Mouse (Mus musculus) midbrain, embryonic 10.5 days (tissue): Measurements from ENCODE around the gene Dnal4. TPM values are rescaled to one million over a fixed set of nuclear protein-coding genes. Genes with fewer than 3 reads are reported as not detected.

Source experiments
- DNase-seq: peaks from one replicate; pipeline ENCODE4 v3.0.0-alpha.2; 2017; ENCODE audit warnings: low spot score
- H3K27ac ChIP-seq: fragments of 300-500 bp; sonication (generic); replicated peaks from 2 replicates; pipeline ENCODE4 v1.5.1; 2016; ENCODE audit warnings: mild to moderate bottlenecking
- H3K27me3 ChIP-seq: fragments of 300-500 bp; sonication (generic); 2 replicates; pipeline ENCODE4 v1.6.1; 2016; ENCODE audit warnings: low read depth, mild to moderate bottlenecking; ENCODE audit not compliant: poor library complexity, severe bottlenecking
- H3K36me3 ChIP-seq: fragments of 300-500 bp; sonication (generic); 2 replicates; pipeline ENCODE4 v1.6.1; 2016; ENCODE audit warnings: mild to moderate bottlenecking, moderate library complexity
- H3K4me1 ChIP-seq: fragments of 300-500 bp; sonication (generic); 2 replicates; pipeline ENCODE4 v1.6.1; 2016
- H3K4me3 ChIP-seq: fragments of 300-500 bp; sonication (generic); 2 replicates; pipeline ENCODE4 v1.5.1; 2016; ENCODE audit warnings: mild to moderate bottlenecking, moderate library complexity
- H3K9me3 ChIP-seq: fragments of 300-500 bp; sonication (generic); replicated peaks from 2 replicates; pipeline ENCODE4 v1.6.1; 2016; ENCODE audit warnings: mild to moderate bottlenecking
- WGBS: fragments of 180-500 bp; shearing (Covaris S2); methylation state at CpG from one replicate; pipeline ENCODE4 v1.1.7; 2016; 5-methylcytosine and 5-hydroxymethylcytosine counted together
- polyA plus RNA-seq: library from polyadenylated mRNA; unstranded; fragments of >200 nt; fragmentation: Nextera tagmentation; extraction: Ambion mirVana; gene quantifications from 2 replicates; pipeline ENCODE4 v1.2.1, GENCODE M21; 2016

Dnal4 gene
- polyA plus RNA-seq, 1 experiment from 2014 or later = 63.9 TPM

- Histone ChIP-seq H3K4me3 (peak overlapping the region; percentile 95; the same call in 1 of the 2 replicates), H3K27me3 (no peaks in the 10 kb centered on the region), H3K4me1 (peaks cover 24% of the 10 kb centered on the region), H3K36me3 (peaks cover 38% of the 10 kb centered on the region), H3K27ac (no peak overlapping the region), H3K9me3 (no peaks in the 10 kb centered on the region)
- no peak for DNase-seq
- WGBS = 77% methylated on average over 3 of the region's 3 CpGs
Observed at GRCm38 (mm10) chr15:79740739-79741138, 36.9 kb downstream of the Dnal4 start.

- Histone ChIP-seq H3K36me3 (peaks cover 86% of the 10 kb centered on the region), H3K27me3 (no peaks in the 10 kb centered on the region), H3K27ac (no peak overlapping the region), H3K9me3 (no peaks in the 10 kb centered on the region), H3K4me1 (no peaks in the 10 kb centered on the region), H3K4me3 (no peak overlapping the region)
- no peak for DNase-seq
- 85% methylated on average over 8 of the region's 8 CpGs for WGBS
Observed at GRCm38 (mm10) chr15:79734311-79734710, 43.3 kb downstream of the Dnal4 start.

DNA sequence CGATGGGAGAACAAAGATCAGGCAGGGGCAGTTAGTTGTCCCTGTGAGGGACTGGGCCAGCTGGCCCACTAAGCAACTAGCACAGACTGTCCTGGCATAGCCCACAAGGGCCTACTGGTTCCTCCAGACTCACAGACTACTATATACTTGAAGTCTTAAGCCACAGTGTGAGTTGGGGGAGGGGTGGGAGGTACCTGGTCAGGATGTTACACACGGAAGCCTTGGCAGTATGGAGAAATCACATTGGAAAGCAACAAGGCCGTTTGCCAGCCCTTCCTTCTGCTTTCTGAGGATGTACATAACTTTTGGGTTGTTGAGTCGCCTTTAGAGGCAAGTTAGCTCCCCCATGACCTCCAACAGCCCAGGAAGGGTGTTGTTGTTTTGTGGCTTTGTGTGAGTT lies 44.0 kb downstream of the Dnal4 start:
- Histone ChIP-seq H3K4me1 (no peaks in the 10 kb centered on the region), H3K27ac (no peak overlapping the region), H3K36me3 (peaks cover 86% of the 10 kb centered on the region), H3K27me3 (no peaks in the 10 kb centered on the region), H3K4me3 (no peak overlapping the region), H3K9me3 (no peaks in the 10 kb centered on the region)
- WGBS = 77% methylated on average over 4 of the region's 4 CpGs
- DNase-seq = no peak

DNA sequence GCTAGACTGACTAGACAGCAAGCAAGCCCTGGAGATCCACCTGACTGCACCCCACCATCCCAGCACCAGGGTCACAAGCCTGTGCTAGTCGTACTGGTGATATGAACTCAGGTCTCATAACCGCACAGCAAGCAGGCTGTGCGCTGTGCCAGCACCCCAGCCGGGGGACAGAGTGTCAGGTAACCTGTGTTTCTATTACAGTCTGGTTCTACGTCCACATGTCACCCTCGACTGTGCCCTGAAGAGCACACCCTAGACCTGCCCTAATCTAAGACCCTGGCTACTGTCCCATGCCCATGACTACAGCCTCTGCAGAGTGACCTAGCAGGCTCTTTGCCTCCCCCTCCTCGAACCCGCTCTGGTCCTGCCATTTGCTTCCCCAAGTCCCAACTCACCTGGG lies 44.5 kb downstream of the Dnal4 start:
- H3K4me3 ChIP-seq = no peak overlapping the region
- H3K9me3 ChIP-seq = no peaks in the 10 kb centered on the region
- no peak for DNase-seq
- H3K27ac ChIP-seq = no peak overlapping the region
- peaks cover 86% of the 10 kb centered on the region for H3K36me3 ChIP-seq
- no peaks in the 10 kb centered on the region for H3K4me1 ChIP-seq
- no peaks in the 10 kb centered on the region for H3K27me3 ChIP-seq
- WGBS = 96% methylated on average over 8 of the region's 8 CpGs

- no peak for DNase-seq
- Histone ChIP-seq H3K4me1 (no peaks in the 10 kb centered on the region), H3K36me3 (peaks cover 86% of the 10 kb centered on the region), H3K4me3 (no peak overlapping the region), H3K27ac (no peak overlapping the region), H3K9me3 (no peaks in the 10 kb centered on the region), H3K27me3 (no peaks in the 10 kb centered on the region)
- 89% methylated on average over 7 of the region's 7 CpGs for WGBS
Observed at GRCm38 (mm10) chr15:79731554-79731953, 46.1 kb downstream of the Dnal4 start.

- DNase-seq = no peak
- 95% methylated on average over 10 of the region's 10 CpGs for WGBS
- no peaks in the 10 kb centered on the region for H3K9me3 ChIP-seq
- no peak overlapping the region for H3K4me3 ChIP-seq
- no peaks in the 10 kb centered on the region for H3K4me1 ChIP-seq
- H3K36me3 ChIP-seq = peaks cover 91% of the 10 kb centered on the region
- H3K27ac ChIP-seq = 0 out of 2 replicates have a peak overlapping the region, but pooled peaks have one; percentile 9
- H3K27me3 ChIP-seq = no peaks in the 10 kb centered on the region
Observed at GRCm38 (mm10) chr15:79728731-79729388, 48.8 kb downstream of the Dnal4 start.

DNA sequence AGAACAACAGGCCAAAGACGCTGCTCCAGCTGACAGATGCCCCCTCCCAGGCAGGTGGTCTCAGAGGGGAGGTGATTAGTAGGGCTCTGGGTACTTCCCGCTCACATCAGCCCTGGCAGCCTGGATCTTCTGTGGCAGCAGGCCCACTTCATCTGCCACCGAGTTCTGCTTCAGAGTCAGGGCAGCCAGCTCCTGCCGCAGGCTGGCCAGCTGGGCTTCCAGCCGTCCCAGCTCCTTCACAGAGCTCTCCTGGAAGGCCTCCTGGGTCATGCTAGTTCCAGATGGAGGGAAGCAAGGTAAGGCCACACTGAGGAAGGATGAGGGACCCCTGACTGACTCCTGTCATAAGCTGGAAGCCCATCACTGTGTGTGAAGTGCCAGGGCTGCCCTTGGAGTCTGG lies 49.3 kb downstream of the Dnal4 start:
- Histone ChIP-seq H3K9me3 (no peaks in the 10 kb centered on the region), H3K4me3 (no peak overlapping the region), H3K27ac (no peak overlapping the region), H3K4me1 (no peaks in the 10 kb centered on the region), H3K27me3 (no peaks in the 10 kb centered on the region), H3K36me3 (peaks cover 85% of the 10 kb centered on the region)
- DNase-seq = no peak
- 53% methylated on average over 5 of the region's 5 CpGs for WGBS

GRCm38 (mm10) chr15:79727840-79728239 lies 49.8 kb downstream of the Dnal4 start:
- H3K27ac ChIP-seq = no peak overlapping the region
- no peaks in the 10 kb centered on the region for H3K27me3 ChIP-seq
- H3K4me3 ChIP-seq = no peak overlapping the region
- H3K36me3 ChIP-seq = peaks cover 81% of the 10 kb centered on the region
- H3K9me3 ChIP-seq = no peaks in the 10 kb centered on the region
- 82% methylated on average over 6 of the region's 6 CpGs for WGBS
- no peaks in the 10 kb centered on the region for H3K4me1 ChIP-seq
- DNase-seq = no peak

DNA sequence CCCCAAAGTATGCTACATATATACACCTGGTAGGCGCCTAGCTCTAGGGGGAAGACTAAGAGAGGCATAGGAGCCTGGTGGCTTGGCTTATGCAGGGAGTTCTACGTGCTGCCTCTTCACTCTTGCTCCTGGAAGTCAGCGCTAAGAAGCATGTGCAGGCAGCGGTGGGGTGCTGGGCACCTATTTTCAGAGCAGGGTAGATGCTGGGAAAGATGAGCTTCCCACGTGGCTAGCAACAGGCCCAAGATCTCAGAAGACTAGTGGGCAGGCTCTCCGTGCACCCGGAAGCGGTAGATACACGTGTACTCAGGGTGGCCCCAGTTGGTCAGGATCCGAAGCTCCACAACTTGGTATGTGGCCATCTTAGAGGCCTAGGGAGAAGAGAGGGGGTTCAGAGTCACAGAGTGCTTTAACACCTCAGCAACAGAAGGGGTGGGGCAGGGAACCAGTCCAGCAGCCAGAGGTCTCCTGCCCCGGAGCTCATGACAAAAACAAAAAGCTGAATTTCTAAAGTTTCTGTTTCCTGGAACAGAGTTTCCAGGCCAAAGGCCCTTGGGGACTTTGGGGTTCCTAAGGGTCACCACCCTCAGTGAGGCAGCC lies 52.4 kb downstream of the Dnal4 start:
- no peaks in the 10 kb centered on the region for H3K9me3 ChIP-seq
- no peak overlapping the region for H3K4me3 ChIP-seq
- H3K4me1 ChIP-seq = no peaks in the 10 kb centered on the region
- H3K27me3 ChIP-seq = no peaks in the 10 kb centered on the region
- WGBS = 93% methylated on average over 11 of the region's 11 CpGs
- peaks cover 80% of the 10 kb centered on the region for H3K36me3 ChIP-seq
- no peak for DNase-seq
- H3K27ac ChIP-seq = no peak overlapping the region

DNA sequence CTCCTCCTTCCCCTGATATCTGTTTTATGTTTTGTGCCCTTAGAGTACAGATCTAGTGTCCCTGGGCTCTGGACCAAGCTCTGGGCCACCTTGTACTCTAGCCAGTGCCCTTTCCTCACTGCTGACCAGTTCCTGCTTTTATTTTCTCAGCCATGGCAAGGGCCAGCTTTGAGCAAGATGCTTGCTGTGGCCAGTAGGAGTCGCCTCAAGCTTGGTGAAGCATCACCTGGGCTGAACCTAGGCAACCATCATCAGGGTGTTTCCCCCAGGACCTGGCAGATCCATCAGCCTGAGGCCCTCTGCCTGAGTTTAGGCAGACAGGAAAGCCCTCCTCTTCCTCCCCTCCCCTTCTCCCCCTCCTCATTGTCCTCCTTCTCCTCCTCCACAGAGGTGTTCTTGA lies 54.2 kb downstream of the Dnal4 start:
- H3K4me1 ChIP-seq = no peaks in the 10 kb centered on the region
- peaks cover 81% of the 10 kb centered on the region for H3K36me3 ChIP-seq
- no peak overlapping the region for H3K27ac ChIP-seq
- no peaks in the 10 kb centered on the region for H3K27me3 ChIP-seq
- H3K4me3 ChIP-seq = no peak overlapping the region
- DNase-seq = no peak
- 36% methylated on average over 1 of the region's 1 CpGs for WGBS
- no peaks in the 10 kb centered on the region for H3K9me3 ChIP-seq

DNA sequence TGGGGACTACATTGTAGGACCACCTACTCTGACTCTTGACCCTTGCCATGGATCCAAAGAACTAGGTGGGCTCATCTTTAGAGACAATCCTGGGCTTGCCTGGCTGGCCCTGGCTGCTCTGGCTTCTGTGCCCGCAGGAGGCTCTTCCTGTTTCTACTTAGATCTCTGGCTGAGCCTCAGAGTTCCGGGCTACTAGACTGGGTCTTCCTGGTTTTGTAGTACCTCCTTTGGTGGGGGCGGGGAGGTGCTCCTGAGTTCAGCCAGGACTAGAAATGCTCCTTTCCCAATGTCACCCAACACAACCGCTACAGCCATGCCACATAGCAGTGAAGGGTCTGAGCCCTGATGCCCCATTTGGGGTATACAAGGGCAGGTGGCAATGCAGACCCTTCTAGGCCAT lies 56.9 kb downstream of the Dnal4 start:
- Histone ChIP-seq H3K4me1 (no peaks in the 10 kb centered on the region), H3K27me3 (no peaks in the 10 kb centered on the region), H3K9me3 (no peaks in the 10 kb centered on the region), H3K4me3 (no peak overlapping the region), H3K36me3 (peaks cover 81% of the 10 kb centered on the region), H3K27ac (no peak overlapping the region)
- DNase-seq = no peak
- WGBS = 83% methylated on average over 4 of the region's 4 CpGs

DNA sequence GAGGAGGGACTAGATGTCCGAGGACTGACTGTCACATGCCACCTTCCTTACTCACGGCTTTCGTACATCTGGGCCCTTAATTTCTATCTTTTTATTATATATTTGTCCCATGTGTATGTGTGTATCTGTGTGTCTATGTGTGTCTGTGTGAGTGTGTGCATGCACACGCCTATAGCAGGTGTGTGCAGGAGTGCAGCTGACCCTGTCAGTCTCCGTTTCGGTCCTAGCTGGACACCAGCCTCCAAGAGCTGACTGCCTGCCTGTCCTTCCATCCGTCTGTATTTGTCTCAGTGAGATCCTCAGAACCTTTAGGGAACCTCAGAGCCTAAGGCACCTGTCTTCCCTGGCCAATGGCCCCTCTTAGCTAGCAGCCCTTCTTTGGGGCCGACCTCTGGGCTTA lies 57.4 kb downstream of the Dnal4 start:
- Histone ChIP-seq H3K4me3 (no peak overlapping the region), H3K4me1 (no peaks in the 10 kb centered on the region), H3K27ac (no peak overlapping the region), H3K36me3 (peaks cover 81% of the 10 kb centered on the region), H3K27me3 (no peaks in the 10 kb centered on the region), H3K9me3 (no peaks in the 10 kb centered on the region)
- 93% methylated on average over 8 of the region's 8 CpGs for WGBS
- DNase-seq = no peak

GRCm38 (mm10) chr15:79716710-79717109 lies 60.9 kb downstream of the Dnal4 start:
- H3K4me1 ChIP-seq = no peaks in the 10 kb centered on the region
- 88% methylated on average over 6 of the region's 6 CpGs for WGBS
- DNase-seq = no peak
- H3K27ac ChIP-seq = no peak overlapping the region
- peaks cover 98% of the 10 kb centered on the region for H3K36me3 ChIP-seq
- H3K9me3 ChIP-seq = no peaks in the 10 kb centered on the region
- H3K27me3 ChIP-seq = no peaks in the 10 kb centered on the region
- H3K4me3 ChIP-seq = no peak overlapping the region
